Mouse (Mus musculus): ENCODE data around the gene Tmem178. TPM values are rescaled to one million over a fixed set of nuclear protein-coding genes. Genes with fewer than 3 reads are reported as not detected.

Tmem178 gene
- total and polyA plus RNA-seq, 3 experiments, result 0.28 TPM; not detected in 2

DNA sequence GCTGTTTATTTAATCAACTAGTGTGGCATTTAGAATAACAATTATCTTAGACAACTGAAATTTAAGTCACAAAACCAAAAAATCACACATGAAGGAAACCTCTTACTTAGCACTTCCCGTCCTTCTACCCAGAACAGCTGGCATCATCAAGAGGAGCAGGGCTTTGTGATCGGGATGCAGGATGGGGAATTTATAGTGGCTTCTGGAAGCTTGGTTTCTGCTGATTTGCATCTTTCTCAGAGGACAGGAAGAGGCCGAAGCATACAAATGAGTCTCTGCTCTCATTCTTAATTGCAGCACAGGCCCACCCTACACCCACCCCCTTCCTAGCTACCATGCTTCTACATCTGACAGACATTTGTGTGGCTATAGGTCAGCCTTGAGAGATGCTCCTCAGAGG is 99.9 kb downstream of the Tmem178 start:
- Histone ChIP-seq H3K27me3 (ENCODE audit: control insufficient read depth in 1 of 2, insufficient read depth in 2 of 2, low read length in 2 of 2) (no peaks in the 10 kb centered on the region), H3K4me3 (ENCODE audit: control insufficient read depth in 1 of 2, insufficient read depth in 1 of 2, low read depth in 2 of 2, low read length in 2 of 2) (no peak overlapping the region), H3K4me1 (ENCODE audit: control insufficient read depth in 1 of 2, insufficient read depth in 2 of 2, low read length in 2 of 2) (peaks cover 5 to 6% of the 10 kb centered on the region in 2 experiments; a peak in 3 of 4 replicates), H3K36me3 (ENCODE audit: control insufficient read depth in 1 of 2, insufficient read depth in 2 of 2, low read length in 2 of 2) (peaks cover 7 to 16% of the 10 kb centered on the region in 2 experiments), H3K79me2 (ENCODE audit: control insufficient read depth, insufficient read depth, low read length, poor library complexity) (no peaks in the 10 kb centered on the region), H3K27ac (ENCODE audit: control insufficient read depth, low read depth, low read length) (no peak overlapping the region; the same call in 1 of the 2 replicates), H3K9me3 (replicated peaks; ENCODE audit: insufficient read depth, low read length) (no peaks in the 10 kb centered on the region), H3K9ac (ENCODE audit: control insufficient read depth, low read depth, low read length, poor library complexity, severe bottlenecking) (no peak overlapping the region)
- DNase-seq (ENCODE audit: low read depth, low spot score), result no peak
- TF ChIP-seq HCFC1 (IDR thresholded peaks at IDR 0.05; ENCODE audit: low read depth, low read length) (no peak), KAT2A (conservative IDR thresholded peaks at IDR 0.05; ENCODE audit: low read depth, low read length) (no peak), UBTF (IDR thresholded peaks at IDR 0.05; ENCODE audit: borderline replicate concordance, insufficient read depth, low read depth, low read length) (no peak), EP300 (IDR thresholded peaks at IDR 0.05; ENCODE audit: low read depth in 1 of 2, low read length in 2 of 2) (no peak), CTCF (IDR thresholded peaks at IDR 0.05 in 2 of 3, conservative IDR thresholded peaks at IDR 0.05 in 1 of 3; ENCODE audit: control insufficient read depth in 1 of 3, insufficient read depth in 1 of 3, low read depth in 2 of 3, low read length in 3 of 3, poor library complexity in 1 of 3, severe bottlenecking in 1 of 3) (no peak), TBP (IDR thresholded peaks at IDR 0.05; ENCODE audit: low read depth, low read length) (no peak), RAD21 (IDR thresholded peaks at IDR 0.05; ENCODE audit: low read depth, low read length) (no peak), MEF2A (IDR thresholded peaks at IDR 0.05; ENCODE audit: extremely low read depth, insufficient replicate concordance, low read depth, low read length, poor library complexity, severe bottlenecking) (no peak)

DNA sequence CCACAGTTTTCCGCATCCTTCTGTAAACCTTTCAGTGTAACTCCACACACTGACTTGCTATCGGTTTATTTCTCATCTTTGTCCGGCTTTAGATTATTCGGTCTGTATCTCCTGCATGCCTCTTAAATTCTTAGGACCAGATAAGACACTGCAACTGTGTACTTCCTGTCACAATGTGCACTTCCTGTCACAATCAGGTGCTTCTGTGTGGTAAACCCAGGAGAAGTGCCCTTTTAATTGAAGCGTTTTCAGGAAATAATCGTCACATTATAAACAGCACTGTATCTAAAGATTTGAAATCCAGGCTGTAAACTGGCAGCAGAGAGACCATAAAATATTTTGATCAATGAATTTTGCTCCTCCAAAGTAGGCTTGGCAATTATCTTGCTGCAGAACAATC is 100.7 kb downstream of the Tmem178 start:
- peaks cover 5 to 6% of the 10 kb centered on the region in 2 experiments; a peak in 3 of 4 replicates for H3K4me1 ChIP-seq (ENCODE audit: control insufficient read depth in 1 of 2, insufficient read depth in 2 of 2, low read length in 2 of 2)
- H3K9me3 ChIP-seq (replicated peaks; ENCODE audit: insufficient read depth, low read length), result no peaks in the 10 kb centered on the region
- no peaks in the 10 kb centered on the region for H3K79me2 ChIP-seq (ENCODE audit: control insufficient read depth, insufficient read depth, low read length, poor library complexity)
- H3K9ac ChIP-seq (ENCODE audit: control insufficient read depth, low read depth, low read length, poor library complexity, severe bottlenecking), result no peak overlapping the region
- no peak overlapping the region for H3K4me3 ChIP-seq (ENCODE audit: control insufficient read depth in 1 of 2, insufficient read depth in 1 of 2, low read depth in 2 of 2, low read length in 2 of 2)
- no peak overlapping the region; the same call in 1 of the 2 replicates for H3K27ac ChIP-seq (ENCODE audit: control insufficient read depth, low read depth, low read length)
- peaks cover 5 to 14% of the 10 kb centered on the region in 2 experiments for H3K36me3 ChIP-seq (ENCODE audit: control insufficient read depth in 1 of 2, insufficient read depth in 2 of 2, low read length in 2 of 2)
- peak; percentile 32 for DNase-seq (ENCODE audit: low read depth, low spot score)
- H3K27me3 ChIP-seq (ENCODE audit: control insufficient read depth in 1 of 2, insufficient read depth in 2 of 2, low read length in 2 of 2), result no peaks in the 10 kb centered on the region
- TF ChIP-seq GABPA (IDR thresholded peaks at IDR 0.05; ENCODE audit: low read depth, low read length) (no peak), ZC3H11A (IDR thresholded peaks at IDR 0.05; ENCODE audit: low read depth, low read length) (no peak), JUND (IDR thresholded peaks at IDR 0.05; ENCODE audit: low read depth, low read length) (no peak), SIN3A (IDR thresholded peaks at IDR 0.05; ENCODE audit: low read length) (no peak), BHLHE40 (IDR thresholded peaks at IDR 0.05; ENCODE audit: borderline replicate concordance, low read depth, low read length) (no peak), TAL1 (IDR thresholded peaks at IDR 0.05; ENCODE audit: low read length) (no peak), ETS1 (IDR thresholded peaks at IDR 0.05; ENCODE audit: low read depth, low read length) (0 out of 2 replicates have a peak, but pooled peaks have one; percentile 19), MAX (IDR thresholded peaks at IDR 0.05; ENCODE audit: low read length) (no peak), USF1 (IDR thresholded peaks at IDR 0.05; ENCODE audit: low read depth, low read length) (no peak), HCFC1 (IDR thresholded peaks at IDR 0.05; ENCODE audit: low read depth, low read length) (0 out of 2 replicates have a peak, but pooled peaks have one; percentile 21), ZMIZ1 (IDR thresholded peaks at IDR 0.05; ENCODE audit: low read depth, low read length) (no peak), UBTF (IDR thresholded peaks at IDR 0.05; ENCODE audit: borderline replicate concordance, insufficient read depth, low read depth, low read length) (no peak), NELFE (IDR thresholded peaks at IDR 0.05; ENCODE audit: low read depth, low read length) (no peak), CTCF (IDR thresholded peaks at IDR 0.05 in 2 of 3, conservative IDR thresholded peaks at IDR 0.05 in 1 of 3; ENCODE audit: control insufficient read depth in 1 of 3, insufficient read depth in 1 of 3, low read depth in 2 of 3, low read length in 3 of 3, poor library complexity in 1 of 3, severe bottlenecking in 1 of 3) (no peak), MYB (IDR thresholded peaks at IDR 0.05; ENCODE audit: low read depth, low read length) (no peak), E2F4 (IDR thresholded peaks at IDR 0.05; ENCODE audit: borderline replicate concordance, low read depth, low read length) (no peak), NRF1 (IDR thresholded peaks at IDR 0.05; ENCODE audit: insufficient read depth, low read depth, low read length, poor library complexity, severe bottlenecking) (no peak), MXI1 (IDR thresholded peaks at IDR 0.05; ENCODE audit: low read depth, low read length) (no peak), ELF1 (IDR thresholded peaks at IDR 0.05; ENCODE audit: low read depth, low read length) (no peak), EP300 (IDR thresholded peaks at IDR 0.05; ENCODE audit: low read depth in 1 of 2, low read length in 2 of 2) (peak; percentile 15 to 27; a peak in 1 of 4 replicates), POLR2AphosphoS5 (IDR thresholded peaks at IDR 0.05; ENCODE audit: borderline replicate concordance, low read depth, low read length) (no peak), RAD21 (IDR thresholded peaks at IDR 0.05; ENCODE audit: low read depth, low read length) (no peak), KAT2A (conservative IDR thresholded peaks at IDR 0.05; ENCODE audit: low read depth, low read length) (no peak), ZKSCAN1 (IDR thresholded peaks at IDR 0.05; ENCODE audit: low read depth, low read length) (no peak), ZNF384 (IDR thresholded peaks at IDR 0.05; ENCODE audit: low read depth, low read length) (no peak), POLR2A (IDR thresholded peaks at IDR 0.05; ENCODE audit: control insufficient read depth in 1 of 2, insufficient read depth in 1 of 2, low read depth in 1 of 2, low read length in 2 of 2, poor library complexity in 1 of 2) (no peak), MYC (IDR thresholded peaks at IDR 0.05; ENCODE audit: low read depth, low read length) (no peak)

All from MEL (cell line).